Mouse (Mus musculus): ENCODE data around the gene Ankrd13b.
A peak's percentile ranks its signal among the peaks of the same experiment; 100 is the strongest.
"Not testable (repeated sequence)": the region's sequence is repeated elsewhere in the genome, so short reads cannot be mapped to it uniquely, and the experiment has no call there.

The Ankrd13b gene

GRCm38 (mm10) chr11:77489591-77490235 lies at the start of gene Ankrd13b:
Gene Ankrd13b, minus strand, starts transcription at chr11:77489678.
- peak; percentile 91 for DNase-seq (ENCODE audit: low spot score)

GRCm38 (mm10) chr11:77532202-77532846 lies 42.8 kb upstream of the Ankrd13b start:
- DNase-seq (ENCODE audit: low spot score), result no peak

- DNase-seq (ENCODE audit: low spot score), result no peak
Measured at GRCm38 (mm10) chr11:77530862-77531261, 41.4 kb upstream of the Ankrd13b start.

- DNase-seq (ENCODE audit: low spot score), result no peak
Measured at GRCm38 (mm10) chr11:77529644-77530043, 40.2 kb upstream of the Ankrd13b start.

GRCm38 (mm10) chr11:77528420-77528819 lies 38.9 kb upstream of the Ankrd13b start:
- not testable (repeated sequence) for DNase-seq (ENCODE audit: low spot score)

- no peak for DNase-seq (ENCODE audit: low spot score)
Measured at GRCm38 (mm10) chr11:77525804-77526486, 36.5 kb upstream of the Ankrd13b start.

GRCm38 (mm10) chr11:77520601-77521529 lies 31.4 kb upstream of the Ankrd13b start:
- DNase-seq (ENCODE audit: low spot score), result peak; percentile 55

- DNase-seq (ENCODE audit: low spot score), result no peak
Measured at GRCm38 (mm10) chr11:77519043-77519442, 29.6 kb upstream of the Ankrd13b start, which contains the start of gene Gm10392. Gene Gm10392, minus strand, starts transcription at chr11:77519198.

GRCm38 (mm10) chr11:77518051-77518798 lies 28.7 kb upstream of the Ankrd13b start:
- no peak for DNase-seq (ENCODE audit: low spot score)

GRCm38 (mm10) chr11:77516553-77517425 lies 27.3 kb upstream of the Ankrd13b start:
- no peak for DNase-seq (ENCODE audit: low spot score)

GRCm38 (mm10) chr11:77515637-77516552 lies 26.4 kb upstream of the Ankrd13b start, which contains the start of gene Trp53i13:
Gene Trp53i13, minus strand, starts transcription at chr11:77515980.
- peak; percentile 39 for DNase-seq (ENCODE audit: low spot score)

GRCm38 (mm10) chr11:77514832-77515636 lies 25.6 kb upstream of the Ankrd13b start, which contains the start of gene Abhd15:
Gene Abhd15, plus strand, starts transcription at chr11:77515121.
- peak; percentile 87 for DNase-seq (ENCODE audit: low spot score)

GRCm38 (mm10) chr11:77514281-77514831 lies 24.9 kb upstream of the Ankrd13b start:
- peak; percentile 55 for DNase-seq (ENCODE audit: low spot score)

GRCm38 (mm10) chr11:77513811-77514170 lies 24.3 kb upstream of the Ankrd13b start:
- DNase-seq (ENCODE audit: low spot score), result peak; percentile 60

- DNase-seq (ENCODE audit: low spot score), result peak; percentile 90
Measured at GRCm38 (mm10) chr11:77512891-77513810, 23.7 kb upstream of the Ankrd13b start.

- DNase-seq (ENCODE audit: low spot score), result no peak
Measured at GRCm38 (mm10) chr11:77511336-77511735, 21.9 kb upstream of the Ankrd13b start.
